Mouse (Mus musculus) C2C12 (cell line): Measurements from ENCODE around the gene Urm1.

Experiments used
- CEBPB ChIP-seq: IDR thresholded peaks from one replicate; pipeline ENCODE4 v1.6.1; 2011; ENCODE audit warnings: low read depth, mild to moderate bottlenecking, control low read depth, moderate library complexity
- CTCF ChIP-seq: IDR thresholded peaks from one replicate; pipeline ENCODE4 v1.5.1; 2011; ENCODE audit not compliant: control insufficient read depth, insufficient read depth, insufficient read length
- FOSL1 ChIP-seq: IDR thresholded peaks from one replicate; pipeline ENCODE4 v1.8.0; 2011; ENCODE audit warnings: mild to moderate bottlenecking, low read length; ENCODE audit not compliant: poor library complexity, insufficient read depth, severe bottlenecking
- MAX ChIP-seq: IDR thresholded peaks from one replicate; pipeline ENCODE4 v1.6.1; 2011; ENCODE audit warnings: mild to moderate bottlenecking, control low read depth
- MYOD1 ChIP-seq: IDR thresholded peaks from one replicate; pipeline ENCODE4 v1.6.1; 2011; ENCODE audit warnings: low read depth; ENCODE audit not compliant: control insufficient read depth, insufficient read length
- USF1 ChIP-seq: IDR thresholded peaks from one replicate; pipeline ENCODE4 v1.6.1; 2011; ENCODE audit warnings: low read depth, mild to moderate bottlenecking, control low read depth, moderate library complexity

DNA sequence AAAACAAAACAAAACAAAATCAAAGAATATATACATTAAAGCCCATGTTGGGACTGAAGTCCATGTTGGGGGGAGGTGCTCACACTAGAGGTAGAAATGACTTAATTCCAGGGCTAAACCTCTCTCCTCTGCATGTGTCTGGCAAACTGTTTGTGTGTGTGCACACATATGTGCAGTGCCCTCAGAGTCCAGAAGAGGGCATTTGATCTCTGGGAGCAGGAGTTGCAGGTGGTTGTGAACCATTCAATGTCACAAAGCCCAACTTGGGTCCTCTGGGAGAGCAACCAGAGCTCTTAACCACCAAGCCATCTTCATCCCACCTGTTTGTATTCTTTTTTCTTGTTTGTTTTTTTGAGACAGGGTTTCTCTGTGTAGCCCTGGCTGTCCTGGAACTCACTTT lies 49.7 kb upstream of the Urm1 start:
- TF ChIP-seq MYOD1 (no peak), CTCF (no peak), MAX (no peak), USF1 (no peak), FOSL1 (no peak), CEBPB (no peak)
